9 mouse cellular contexts compared by ENCODE assay signal in the genomic region with DNA sequence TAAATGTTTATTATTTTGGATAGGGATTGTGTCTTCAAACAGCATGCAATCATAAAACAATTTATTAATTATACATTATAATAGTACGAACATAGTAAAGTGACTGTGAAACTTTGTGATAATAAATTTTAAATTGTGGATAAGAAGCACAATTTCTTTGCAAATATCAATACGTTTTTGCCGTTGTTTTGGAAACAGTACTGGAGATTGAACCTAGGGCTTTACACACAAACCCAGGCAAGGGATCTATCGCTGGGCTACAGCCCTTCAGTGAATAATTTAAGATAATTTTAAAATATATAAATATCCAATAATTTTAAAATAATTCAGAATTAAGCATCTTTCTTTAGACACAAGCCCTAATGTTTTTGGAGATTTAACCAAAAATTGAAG. TPM values are rescaled to one million over a fixed set of nuclear protein-coding genes. Genes with fewer than 3 reads are reported as not detected.
DNase-seq lines count a peak whose midpoint lies in the region; ATAC-seq and TF ChIP-seq lines count a peak whose summit lies in the region.
"Had no signal": no experiment of that assay in that cellular context is flagged by ENCODE, and none has a peak within 500 bp of the region (broad histone marks: within the 10 kb centered on the region; RNA-seq: fewer than 3 reads in every experiment).

No protein-coding gene starts in this region.

- 87% methylated on average over 4 of the region's 4 CpGs for WGBS in kidney, embryonic 15.5 days
- 85% methylated on average over 4 of the region's 4 CpGs for WGBS in forebrain, embryonic 10.5 days
- 85% methylated on average over 4 of the region's 4 CpGs for WGBS in hindbrain, embryonic 16.5 days
- 87% methylated on average over 4 of the region's 4 CpGs for WGBS in midbrain, embryonic 13.5 days
- 92% methylated on average over 4 of the region's 4 CpGs for WGBS in thymus, adult 2 months

- H3K4me3 ChIP-seq in kidney, embryonic 15.5 days (replicated peaks), result peak overlapping the region; percentile 54
- peak overlapping the region; percentile 60 for H3K4me3 ChIP-seq in forebrain, embryonic 10.5 days
- H3K4me3 ChIP-seq in hindbrain, embryonic 16.5 days (ENCODE audit: low read length), result peak overlapping the region; percentile 59
- peak overlapping the region; percentile 48; the same call in 1 of the 2 replicates for H3K4me3 ChIP-seq in midbrain, embryonic 13.5 days (replicated peaks)
- no peak overlapping the region for H3K4me3 ChIP-seq in thymus, adult 2 months (ENCODE audit: control insufficient read depth, insufficient read depth, low read length)

- H3K4me2 ChIP-seq in kidney, embryonic 15.5 days, result peak overlapping the region; percentile 74
- H3K4me2 ChIP-seq in hindbrain, embryonic 16.5 days (ENCODE audit: low read length), result peak overlapping the region; percentile 68
- peak overlapping the region; percentile 58; the same call in 1 of the 2 replicates for H3K4me2 ChIP-seq in midbrain, embryonic 13.5 days (replicated peaks)

- H3K27me3 ChIP-seq in kidney, embryonic 15.5 days, result no peaks in the 10 kb centered on the region
- H3K27me3 ChIP-seq in forebrain, embryonic 10.5 days (ENCODE audit: poor library complexity, severe bottlenecking), result peaks cover 5% of the 10 kb centered on the region
- no peaks in the 10 kb centered on the region for H3K27me3 ChIP-seq in hindbrain, embryonic 16.5 days (replicated peaks; ENCODE audit: control insufficient read depth, insufficient read depth, low read length)
- H3K27me3 ChIP-seq in midbrain, embryonic 13.5 days, result no peaks in the 10 kb centered on the region; the same call in 1 of the 2 replicates
- no peaks in the 10 kb centered on the region for H3K27me3 ChIP-seq in thymus, adult 2 months (ENCODE audit: control insufficient read depth, insufficient read depth, low read length)

- no peak overlapping the region for H3K27ac ChIP-seq in kidney, embryonic 15.5 days
- peak overlapping the region; percentile 85; the same call in 1 of the 2 replicates for H3K27ac ChIP-seq in forebrain, embryonic 10.5 days
- H3K27ac ChIP-seq in hindbrain, embryonic 16.5 days (ENCODE audit: low read depth, low read length), result no peak overlapping the region
- H3K27ac ChIP-seq in midbrain, embryonic 13.5 days, result no peak overlapping the region
- no peak overlapping the region for H3K27ac ChIP-seq in thymus, adult 2 months (ENCODE audit: control insufficient read depth, insufficient read depth, low read length)

- no peak for DNase-seq in kidney, postnatal 36 days
- DNase-seq in forebrain, embryonic 10.5 days (ENCODE audit: extremely low spot score, low spot score), result no peak
- no peak for DNase-seq in right cerebral cortex, adult 2 months (ENCODE audit: low spot score in 2 of 2)
- no peak for DNase-seq in thymus, adult 2 months
- no peak for DNase-seq in embryo, embryonic 11 days

- no peak overlapping the region for H3K9ac ChIP-seq in kidney, embryonic 15.5 days
- H3K9ac ChIP-seq in hindbrain, embryonic 16.5 days (ENCODE audit: low read depth, low read length), result no peak overlapping the region
- H3K9ac ChIP-seq in midbrain, embryonic 13.5 days (replicated peaks), result no peak overlapping the region

- H3K36me3 ChIP-seq in kidney, embryonic 15.5 days, result no peaks in the 10 kb centered on the region
- H3K36me3 ChIP-seq in forebrain, embryonic 10.5 days (replicated peaks), result no peaks in the 10 kb centered on the region
- no peaks in the 10 kb centered on the region for H3K36me3 ChIP-seq in hindbrain, embryonic 16.5 days (ENCODE audit: control insufficient read depth, insufficient read depth, low read length)
- H3K36me3 ChIP-seq in midbrain, embryonic 13.5 days, result no peaks in the 10 kb centered on the region
- H3K36me3 ChIP-seq in thymus, adult 2 months (ENCODE audit: control insufficient read depth, insufficient read depth, low read length), result no peaks in the 10 kb centered on the region

- H3K4me1 ChIP-seq in kidney, embryonic 15.5 days, result no peaks in the 10 kb centered on the region
- no peaks in the 10 kb centered on the region for H3K4me1 ChIP-seq in forebrain, embryonic 10.5 days
- H3K4me1 ChIP-seq in hindbrain, embryonic 16.5 days (ENCODE audit: control insufficient read depth, insufficient read depth, low read depth, low read length), result no peaks in the 10 kb centered on the region
- no peaks in the 10 kb centered on the region for H3K4me1 ChIP-seq in midbrain, embryonic 13.5 days (replicated peaks)
- H3K4me1 ChIP-seq in thymus, adult 2 months (replicated peaks; ENCODE audit: control insufficient read depth, insufficient read depth, low read length), result no peaks in the 10 kb centered on the region

- no peak for TF ChIP-seq POLR2A in thymus, adult 2 months (IDR thresholded peaks at IDR 0.05; ENCODE audit: control insufficient read depth, extremely low read depth, insufficient read depth, low read length, poor library complexity)

- no peaks in the 10 kb centered on the region for H3K9me3 ChIP-seq in kidney, embryonic 15.5 days (replicated peaks)
- no peaks in the 10 kb centered on the region for H3K9me3 ChIP-seq in forebrain, embryonic 10.5 days
- no peaks in the 10 kb centered on the region for H3K9me3 ChIP-seq in hindbrain, embryonic 16.5 days (ENCODE audit: control insufficient read depth, low read length)
- H3K9me3 ChIP-seq in midbrain, embryonic 13.5 days, result no peaks in the 10 kb centered on the region

- no peak for TF ChIP-seq CTCF in thymus, adult 2 months (IDR thresholded peaks at IDR 0.05; ENCODE audit: borderline replicate concordance, control insufficient read depth, extremely low read depth, insufficient read depth, low read length, poor library complexity)

- ATAC-seq in kidney, embryonic 15.5 days (replicated peaks; ENCODE audit: low FRiP score), result peak; percentile 41; the same call in 1 of the 2 replicates
- peak; percentile 41 for ATAC-seq in hindbrain, embryonic 16.5 days
- peak; percentile 28; the same call in 1 of the 2 replicates for ATAC-seq in midbrain, embryonic 13.5 days

RNA-seq across cellular contexts. Expression of gene Ccl28, which starts 8.5 kb away (rescaled TPM):
- 0.05 and 0.13 TPM in 2 replicates for polyA plus RNA-seq in kidney, embryonic 15.5 days (2015; fragmentation: Nextera tagmentation; extraction: Ambion mirVana)
- polyA plus RNA-seq in forebrain, embryonic 10.5 days (2016; fragmentation: Nextera tagmentation; extraction: Ambion mirVana), result 0.06 and 0.19 TPM in 2 replicates
- 0.26 and 0.46 TPM in 2 replicates for polyA plus RNA-seq in hindbrain, embryonic 16.5 days (2015; fragmentation: Nextera tagmentation; extraction: Ambion mirVana)
- polyA plus RNA-seq in midbrain, embryonic 13.5 days (2015; fragmentation: Nextera tagmentation; extraction: Ambion mirVana), result 0.13 and 0.57 TPM in 2 replicates
- 0.06 and 0.09 TPM in 2 replicates for polyA plus RNA-seq in thymus, adult 2 months (2012; rRNA removed)
- polyA plus RNA-seq: embryonic facial prominence, embryonic 11.5 days had no signal

RNA-seq across cellular contexts. Expression of gene Hmgcs1, which starts 58.0 kb away (rescaled TPM):
- 179 and 188 TPM in 2 replicates for polyA plus RNA-seq in kidney, embryonic 15.5 days (2015; fragmentation: Nextera tagmentation; extraction: Ambion mirVana)
- polyA plus RNA-seq in forebrain, embryonic 10.5 days (2016; fragmentation: Nextera tagmentation; extraction: Ambion mirVana), result 340 and 341 TPM in 2 replicates
- polyA plus RNA-seq in hindbrain, embryonic 16.5 days (2015; fragmentation: Nextera tagmentation; extraction: Ambion mirVana), result 567 and 577 TPM in 2 replicates
- polyA plus RNA-seq in midbrain, embryonic 13.5 days (2015; fragmentation: Nextera tagmentation; extraction: Ambion mirVana), result 455 and 504 TPM in 2 replicates
- 13.3 and 13.9 TPM in 2 replicates for polyA plus RNA-seq in thymus, adult 2 months (2012; rRNA removed)

Comparison
In these comparisons a context has a peak if more than half of its experiments do, and no peak if none do; other contexts are left out.
1. RNA of gene Hmgcs1, which starts 58.0 kb away (polyA plus RNA-seq): 567 to 577 TPM in hindbrain, embryonic 16.5 days, 455 to 504 TPM in midbrain, embryonic 13.5 days, 340 to 341 TPM in forebrain, embryonic 10.5 days and 179 to 188 TPM in kidney, embryonic 15.5 days; 13.3 to 13.9 TPM in thymus, adult 2 months; every median in the first group is over 10 times any median in the second.
2. Peak in every context shown above with its lines, with median percentiles within 50 percentile points of each other: ATAC-seq and H3K4me2 ChIP-seq.